Mouse (Mus musculus) gastrocnemius, postnatal 4 days (tissue): ENCODE measurements at regions not wholly inside any gene's neighbourhood (a gene's known extent, or its start where the extent isn't known, plus 50 kb on each side); places are given as distances from the start of the nearest gene placed in this dataset.
A peak's percentile ranks its signal among the peaks of the same experiment; 100 is the strongest.

ENCODE experiments used
- DNase-seq, 2 experiments: peaks; one replicate each; pipeline ENCODE4 v3.0.0; 2021 to 2022; ENCODE audit warnings: low spot score in 2 of 2, mixed read lengths in 2 of 2

GRCm38 (mm10) chr8:115854209-115854900, 146.8 kb upstream of the Maf start:
- peak; percentile 34 to 60 for DNase-seq

GRCm38 (mm10) chr8:115850552-115850951, 143.0 kb upstream of the Maf start:
- DNase-seq: no peak

GRCm38 (mm10) chr8:115833391-115833790, 125.8 kb upstream of the Maf start:
- no peak for DNase-seq

GRCm38 (mm10) chr8:115831675-115832074, 124.1 kb upstream of the Maf start:
- no peak for DNase-seq

GRCm38 (mm10) chr8:115830012-115830662, 122.5 kb upstream of the Maf start:
- DNase-seq: no peak

GRCm38 (mm10) chr8:115826516-115826915, 118.9 kb upstream of the Maf start:
- no peak for DNase-seq

GRCm38 (mm10) chr8:115825899-115826502, 118.4 kb upstream of the Maf start:
- DNase-seq: no peak

- DNase-seq: no peak
Observed at GRCm38 (mm10) chr8:115824478-115824785, 116.8 kb upstream of the Maf start.

- no peak for DNase-seq
Observed at GRCm38 (mm10) chr8:115823673-115824477, 116.3 kb upstream of the Maf start.

GRCm38 (mm10) chr8:115813426-115813825, 105.8 kb upstream of the Maf start:
- no peak for DNase-seq

- DNase-seq: no peak
Observed at GRCm38 (mm10) chr8:115806579-115806978, 99.0 kb upstream of the Maf start.

GRCm38 (mm10) chr8:115806139-115806538, 98.5 kb upstream of the Maf start:
- no peak for DNase-seq

GRCm38 (mm10) chr8:115793587-115793986, 86.0 kb upstream of the Maf start:
- DNase-seq: no peak

- no peak for DNase-seq
Observed at GRCm38 (mm10) chr8:115788421-115788820, 80.8 kb upstream of the Maf start.

GRCm38 (mm10) chr8:115786185-115786584, 78.6 kb upstream of the Maf start:
- DNase-seq: no peak

GRCm38 (mm10) chr8:115785769-115786168, 78.2 kb upstream of the Maf start:
- no peak for DNase-seq

GRCm38 (mm10) chr8:115783364-115783763, 75.8 kb upstream of the Maf start:
- DNase-seq: no peak

- no peak for DNase-seq
Observed at GRCm38 (mm10) chr8:115778433-115778832, 70.8 kb upstream of the Maf start.

- no peak for DNase-seq
Observed at GRCm38 (mm10) chr8:115771060-115771459, 63.5 kb upstream of the Maf start.

GRCm38 (mm10) chr8:115768631-115769030, 61.0 kb upstream of the Maf start:
- no peak for DNase-seq

- DNase-seq: peak in 1 of 2 experiments; percentile 28
Observed at GRCm38 (mm10) chr8:115766218-115766898, 58.8 kb upstream of the Maf start.
